Mouse (Mus musculus): ENCODE measurements around the gene Pde1a. TPM values are rescaled to one million over a fixed set of nuclear protein-coding genes. Genes with fewer than 3 reads are reported as not detected.
"Not testable (repeated sequence)": the region's sequence is repeated elsewhere in the genome, so short reads cannot be mapped to it uniquely, and the experiment has no call there.

The Pde1a gene
- polyA plus RNA-seq, 1 experiment, result 19.9 TPM

- no peak for TF ChIP-seq POLR2A (IDR thresholded peaks at IDR 0.05; ENCODE audit: low read depth, low read length)
- TF ChIP-seq CTCF (IDR thresholded peaks at IDR 0.05; ENCODE audit: borderline replicate concordance, insufficient read depth, low read length), result no peak
- Histone ChIP-seq H3K4me1 (ENCODE audit: control insufficient read depth, insufficient read depth, low read length) (no peaks in the 10 kb centered on the region), H3K4me3 (ENCODE audit: insufficient read depth, low read length) (no peak overlapping the region), H3K27ac (ENCODE audit: insufficient read depth, low read length) (no peak overlapping the region)
Measured at GRCm38 (mm10) chr2:79883210-79883609, 246.0 kb downstream of the Pde1a start.

DNA sequence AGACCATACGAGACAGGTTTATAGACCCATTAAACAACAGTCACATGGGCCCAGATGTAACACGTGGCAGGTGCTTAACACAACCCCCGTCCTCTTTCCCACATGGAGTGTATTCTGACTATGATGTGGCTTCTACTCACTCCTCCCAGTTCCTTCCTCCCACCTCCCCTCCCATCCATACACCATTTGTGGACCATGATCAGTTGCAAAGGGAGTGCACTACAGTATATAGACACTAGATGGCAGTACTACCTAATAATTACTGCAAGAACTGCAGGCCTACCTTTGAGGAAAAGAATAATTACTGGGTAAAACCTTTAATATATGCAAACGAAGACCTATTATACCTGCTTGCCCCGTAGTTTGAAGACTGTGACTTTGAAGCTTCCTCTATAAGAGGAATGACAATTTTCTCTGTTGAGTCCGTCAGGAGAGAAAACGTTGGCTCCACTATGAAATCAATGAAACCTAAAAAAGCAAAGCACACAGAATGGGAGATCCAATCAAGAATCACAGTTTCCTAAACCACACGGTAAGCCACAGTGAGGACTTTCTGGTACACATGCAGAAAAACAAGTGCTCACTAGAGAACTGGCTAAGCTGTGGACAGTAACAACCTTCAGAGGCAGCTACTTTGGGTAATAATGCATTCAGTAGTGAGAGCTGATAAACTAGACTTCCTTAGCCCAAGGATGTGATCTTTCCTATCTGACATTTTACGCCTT lies 263.8 kb downstream of the Pde1a start:
- Histone ChIP-seq H3K4me1 (ENCODE audit: control insufficient read depth, insufficient read depth, low read length) (no peaks in the 10 kb centered on the region), H3K27ac (ENCODE audit: insufficient read depth, low read length) (no peak overlapping the region), H3K4me3 (ENCODE audit: insufficient read depth, low read length) (no peak overlapping the region)
- TF ChIP-seq CTCF (IDR thresholded peaks at IDR 0.05; ENCODE audit: borderline replicate concordance, insufficient read depth, low read length), result no peak
- no peak for TF ChIP-seq POLR2A (IDR thresholded peaks at IDR 0.05; ENCODE audit: low read depth, low read length)

- no peaks in the 10 kb centered on the region for H3K4me1 ChIP-seq (ENCODE audit: control insufficient read depth, insufficient read depth, low read length)
- H3K27ac ChIP-seq (ENCODE audit: insufficient read depth, low read length), result no peak overlapping the region
- no peak for TF ChIP-seq CTCF (IDR thresholded peaks at IDR 0.05; ENCODE audit: borderline replicate concordance, insufficient read depth, low read length)
- no peak for TF ChIP-seq POLR2A (IDR thresholded peaks at IDR 0.05; ENCODE audit: low read depth, low read length)
- no peak overlapping the region for H3K4me3 ChIP-seq (ENCODE audit: insufficient read depth, low read length)
Measured at GRCm38 (mm10) chr2:79856874-79857273, 272.4 kb downstream of the Pde1a start.

- not testable (repeated sequence) for H3K4me3 ChIP-seq (ENCODE audit: insufficient read depth, low read length); H3K4me1 ChIP-seq (ENCODE audit: control insufficient read depth, insufficient read depth, low read length)
Measured at GRCm38 (mm10) chr2:79847396-79847795, 281.9 kb downstream of the Pde1a start.

DNA sequence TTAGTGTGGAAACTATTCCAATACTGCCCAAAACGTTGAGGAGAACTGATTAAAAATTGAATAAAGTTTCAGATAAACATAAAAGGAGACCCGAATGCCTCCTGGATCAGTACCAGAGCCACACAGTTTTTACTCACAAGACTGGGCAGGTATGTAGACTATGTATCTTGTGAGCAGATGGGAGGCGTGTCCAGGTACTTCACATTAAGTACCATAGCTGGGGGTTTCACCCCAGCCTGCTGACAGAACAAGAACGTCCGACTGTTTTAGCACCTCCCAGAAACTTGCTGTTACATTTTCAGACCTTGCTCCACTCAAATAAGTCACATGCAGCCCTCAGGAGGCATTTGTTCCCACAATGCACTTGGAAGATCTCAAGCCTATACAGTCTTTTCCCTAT lies 289.7 kb downstream of the Pde1a start:
- H3K4me3 ChIP-seq (ENCODE audit: insufficient read depth, low read length), result no peak overlapping the region
- no peaks in the 10 kb centered on the region for H3K4me1 ChIP-seq (ENCODE audit: control insufficient read depth, insufficient read depth, low read length)
- TF ChIP-seq CTCF (IDR thresholded peaks at IDR 0.05; ENCODE audit: borderline replicate concordance, insufficient read depth, low read length), result no peak
- no peak for TF ChIP-seq POLR2A (IDR thresholded peaks at IDR 0.05; ENCODE audit: low read depth, low read length)

More at GRCm38 (mm10) chr2:79847396-79847795, 281.9 kb downstream of the Pde1a start:
- not testable (repeated sequence) for H3K27ac ChIP-seq (ENCODE audit: insufficient read depth, low read length)

DNA sequence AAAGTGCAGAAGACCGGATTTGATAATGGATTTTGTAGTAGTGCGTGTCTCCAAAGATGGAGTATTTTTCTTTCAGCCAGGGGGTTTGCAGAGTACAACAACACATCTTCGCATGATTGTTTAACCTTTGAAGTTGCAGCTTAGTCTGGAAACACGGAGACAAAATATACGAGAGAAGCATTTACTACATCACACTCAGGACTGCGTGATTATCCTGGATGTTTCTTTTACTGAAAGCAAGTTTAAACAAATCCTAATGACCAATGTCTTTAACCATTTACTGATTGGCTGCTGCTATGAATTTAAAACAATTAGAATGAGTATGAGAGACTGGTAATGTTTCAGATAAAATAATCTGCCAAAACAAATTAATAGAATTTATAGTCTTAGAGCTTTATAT lies 290.2 kb downstream of the Pde1a start:
- TF ChIP-seq CTCF (IDR thresholded peaks at IDR 0.05; ENCODE audit: borderline replicate concordance, insufficient read depth, low read length) (no peak), POLR2A (IDR thresholded peaks at IDR 0.05; ENCODE audit: low read depth, low read length) (no peak)
- Histone ChIP-seq H3K4me1 (ENCODE audit: control insufficient read depth, insufficient read depth, low read length) (no peaks in the 10 kb centered on the region), H3K27ac (ENCODE audit: insufficient read depth, low read length) (no peak overlapping the region), H3K4me3 (ENCODE audit: insufficient read depth, low read length) (no peak overlapping the region)

More for the DNA sequence above, 289.7 kb downstream of the Pde1a start:
- H3K27ac ChIP-seq (ENCODE audit: insufficient read depth, low read length), result no peak overlapping the region

DNA sequence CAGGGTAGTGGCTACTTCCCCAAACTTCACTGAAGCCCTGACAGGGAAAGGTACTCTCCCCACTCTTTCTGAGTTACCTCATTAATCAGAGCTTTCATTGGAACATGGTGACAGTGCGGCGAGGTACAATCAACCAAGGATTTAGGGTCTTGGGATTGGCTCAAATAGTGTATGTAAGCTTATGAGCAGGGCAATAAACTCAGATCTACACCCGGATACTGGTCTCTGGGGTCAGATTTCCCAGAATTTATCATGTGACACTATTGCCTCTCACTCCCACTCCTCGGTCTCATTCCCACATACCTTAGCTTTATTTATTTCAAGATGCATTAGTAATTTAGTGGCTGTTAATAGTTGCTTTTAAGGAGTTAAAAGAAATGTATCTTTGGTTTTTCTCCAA lies 303.4 kb downstream of the Pde1a start:
- H3K4me1 ChIP-seq (ENCODE audit: control insufficient read depth, insufficient read depth, low read length), result no peaks in the 10 kb centered on the region
- TF ChIP-seq CTCF (IDR thresholded peaks at IDR 0.05; ENCODE audit: borderline replicate concordance, insufficient read depth, low read length), result no peak
- TF ChIP-seq POLR2A (IDR thresholded peaks at IDR 0.05; ENCODE audit: low read depth, low read length), result no peak
- no peak overlapping the region for H3K27ac ChIP-seq (ENCODE audit: insufficient read depth, low read length)
- H3K4me3 ChIP-seq (ENCODE audit: insufficient read depth, low read length), result no peak overlapping the region

DNA sequence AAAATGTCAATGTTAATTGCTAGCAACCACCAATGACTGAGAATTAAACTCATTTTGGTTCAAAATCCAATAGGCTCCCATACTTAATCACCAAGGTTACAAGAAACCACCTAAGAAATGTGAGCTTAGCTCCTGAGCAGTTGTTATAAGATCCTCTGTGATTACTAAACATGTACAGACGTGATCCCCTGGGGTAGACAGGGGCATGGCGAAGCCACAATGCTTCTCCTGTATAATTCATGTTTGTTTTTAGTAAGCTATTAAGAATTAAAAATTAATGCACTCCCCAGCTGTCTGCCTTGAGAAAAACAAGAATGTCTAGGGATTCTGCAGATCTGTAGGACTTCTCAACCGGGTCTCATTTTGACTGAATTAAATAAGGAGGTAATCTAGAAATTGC lies 309.7 kb downstream of the Pde1a start:
- TF ChIP-seq CTCF (IDR thresholded peaks at IDR 0.05; ENCODE audit: borderline replicate concordance, insufficient read depth, low read length), result no peak
- no peak for TF ChIP-seq POLR2A (IDR thresholded peaks at IDR 0.05; ENCODE audit: low read depth, low read length)
- Histone ChIP-seq H3K4me1 (ENCODE audit: control insufficient read depth, insufficient read depth, low read length) (no peaks in the 10 kb centered on the region), H3K27ac (ENCODE audit: insufficient read depth, low read length) (no peak overlapping the region), H3K4me3 (ENCODE audit: insufficient read depth, low read length) (no peak overlapping the region)

DNA sequence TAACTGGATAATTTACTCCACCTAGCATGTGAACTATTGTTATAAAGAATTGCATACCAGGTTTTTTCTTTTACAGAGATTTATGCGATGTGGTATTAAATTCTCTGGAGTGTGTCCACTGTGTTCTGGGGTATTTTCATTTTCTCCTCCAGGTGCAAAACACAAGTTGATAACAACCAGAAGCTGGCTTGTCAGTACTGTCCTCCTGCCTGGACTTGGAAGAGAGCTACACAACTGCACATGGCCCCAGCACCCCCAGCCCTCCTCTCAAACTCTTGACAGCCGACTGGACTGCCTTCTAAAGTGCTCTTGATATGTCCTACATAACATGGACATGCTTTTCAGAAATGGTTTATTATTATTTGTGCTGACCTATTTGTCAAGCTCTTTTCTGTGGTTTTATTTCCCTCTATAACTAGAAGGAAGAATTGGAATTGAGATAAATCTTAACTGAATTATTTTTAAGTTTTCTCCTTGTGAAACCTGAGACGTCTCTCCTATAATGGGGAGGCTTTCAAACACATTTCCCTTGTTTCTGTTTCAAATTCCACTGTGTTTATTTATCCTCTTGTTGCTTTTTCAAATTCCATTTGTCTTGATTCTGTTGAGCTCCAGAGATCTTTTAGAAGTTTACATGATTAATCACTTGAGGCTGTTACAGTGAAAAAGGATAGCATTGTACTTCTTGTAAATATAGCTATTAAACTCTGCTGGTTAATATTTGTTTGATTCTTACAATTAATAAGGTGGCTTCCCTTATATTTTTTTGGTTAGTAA lies 313.4 kb downstream of the Pde1a start:
- Histone ChIP-seq H3K4me1 (ENCODE audit: control insufficient read depth, insufficient read depth, low read length) (no peaks in the 10 kb centered on the region), H3K27ac (ENCODE audit: insufficient read depth, low read length) (no peak overlapping the region), H3K4me3 (ENCODE audit: insufficient read depth, low read length) (no peak overlapping the region)
- no peak for TF ChIP-seq POLR2A (IDR thresholded peaks at IDR 0.05; ENCODE audit: low read depth, low read length)
- TF ChIP-seq CTCF (IDR thresholded peaks at IDR 0.05; ENCODE audit: borderline replicate concordance, insufficient read depth, low read length), result no peak

DNA sequence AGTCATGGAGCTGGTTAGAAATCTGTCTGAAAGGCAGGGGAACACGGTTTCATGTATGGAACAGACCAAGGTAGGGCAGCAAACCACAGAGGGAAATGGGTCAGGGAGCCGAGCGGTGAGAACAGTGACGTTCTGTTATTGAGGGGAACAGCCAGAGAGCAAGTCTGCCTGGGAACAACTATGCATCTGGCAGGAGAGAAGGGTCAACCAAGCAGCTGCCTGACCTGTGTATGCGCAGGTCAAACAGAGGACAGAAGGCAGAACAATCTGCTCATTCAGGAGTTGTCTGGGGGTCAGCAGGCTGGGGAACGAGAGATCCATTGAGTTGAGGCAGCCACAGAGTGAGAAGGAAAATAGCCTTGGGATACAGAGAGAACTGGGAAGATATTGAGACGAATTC lies 330.6 kb downstream of the Pde1a start:
- H3K4me3 ChIP-seq (ENCODE audit: insufficient read depth, low read length), result no peak overlapping the region
- H3K4me1 ChIP-seq (ENCODE audit: control insufficient read depth, insufficient read depth, low read length), result no peaks in the 10 kb centered on the region
- no peak overlapping the region for H3K27ac ChIP-seq (ENCODE audit: insufficient read depth, low read length)
- TF ChIP-seq POLR2A (IDR thresholded peaks at IDR 0.05; ENCODE audit: low read depth, low read length) (no peak), CTCF (IDR thresholded peaks at IDR 0.05; ENCODE audit: borderline replicate concordance, insufficient read depth, low read length) (no peak)

Measured in embryonic fibroblast, embryonic 13.5 days (primary cell).